Mouse (Mus musculus) kidney, adult 2 months (tissue): ENCODE results near the gene Ankrd27.

Experiments
- CTCF ChIP-seq: fragments of 200-500 bp; conservative IDR thresholded peaks from 2 replicates; pipeline ENCODE4 v1.5.1; 2011; ENCODE audit warnings: low read depth, mild to moderate bottlenecking, control low read depth, low read length, moderate library complexity, mixed read lengths; ENCODE audit not compliant: insufficient read depth, insufficient read length
- POLR2A ChIP-seq: fragments of 200-500 bp; IDR thresholded peaks from one replicate; pipeline ENCODE4 v1.6.1; 2011; ENCODE audit warnings: low read depth, low read length, control low read depth

DNA sequence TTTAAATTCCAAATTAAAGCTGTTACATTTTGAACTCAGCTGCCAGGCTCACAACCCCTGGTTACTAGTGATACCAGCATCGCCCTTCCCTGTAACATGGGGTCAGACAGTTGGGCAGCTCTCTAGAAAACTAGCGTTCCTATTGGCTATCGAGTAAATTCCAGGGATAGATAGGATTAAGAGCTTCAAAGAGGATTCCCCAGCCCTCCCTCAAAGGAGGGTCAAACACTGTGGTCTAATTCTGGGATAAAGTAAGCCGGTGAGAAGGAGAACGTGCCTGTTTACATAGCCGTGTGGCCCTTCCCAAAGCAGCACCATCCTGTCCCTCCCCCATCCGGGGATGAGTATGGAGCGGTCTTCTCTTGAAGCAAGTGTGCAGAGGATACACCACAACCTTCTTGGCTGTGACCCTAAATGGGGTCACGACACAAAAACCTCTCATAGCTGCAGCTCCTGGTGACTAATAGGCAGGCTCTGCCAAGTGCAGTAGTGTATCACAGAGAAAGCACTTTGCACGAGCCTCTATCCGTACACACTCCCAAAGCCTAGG is 2.5 kb upstream of the Ankrd27 start:
- TF ChIP-seq POLR2A (no peak), CTCF (no peak)
